Mouse (Mus musculus) kidney, embryonic 16.5 days (tissue): ENCODE results near the gene Sec14l1. TPM values are rescaled to one million over a fixed set of nuclear protein-coding genes. Genes with fewer than 3 reads are reported as not detected.

Source experiments
- ATAC-seq: fragments of 200-750 bp; cut with Nextera tagmentation; 2 replicates; pipeline ENCODE4 v1.8.0; 2017; ENCODE audit warnings: moderate TSS enrichment; ENCODE audit not compliant: low FRiP score, low TSS enrichment
- H3K27ac ChIP-seq: fragments of 300-500 bp; sonication (generic); 2 replicates; pipeline ENCODE4 v1.5.1; 2014; ENCODE audit warnings: low read length
- H3K27me3 ChIP-seq: fragments of 300-500 bp; sonication (generic); 2 replicates; pipeline ENCODE4 v1.6.1; 2014; ENCODE audit warnings: low read length, control low read depth, mixed read lengths; ENCODE audit not compliant: insufficient read depth
- H3K36me3 ChIP-seq: fragments of 300-500 bp; sonication (generic); 2 replicates; pipeline ENCODE4 v1.6.1; 2014; ENCODE audit warnings: low read length, control low read depth, mixed read lengths; ENCODE audit not compliant: insufficient read depth
- H3K4me1 ChIP-seq: fragments of 300-500 bp; sonication (generic); 2 replicates; pipeline ENCODE4 v1.6.1; 2014; ENCODE audit warnings: low read length, control low read depth, mixed read lengths; ENCODE audit not compliant: insufficient read depth
- H3K4me2 ChIP-seq: fragments of 300-500 bp; sonication (generic); replicated peaks from 2 replicates; pipeline ENCODE4 v1.6.1; 2014; ENCODE audit warnings: low read depth, low read length
- H3K4me3 ChIP-seq: fragments of 300-500 bp; sonication (generic); 2 replicates; pipeline ENCODE4 v1.5.1; 2014; ENCODE audit warnings: mild to moderate bottlenecking, low read length
- H3K9ac ChIP-seq: fragments of 300-500 bp; sonication (generic); replicated peaks from 2 replicates; pipeline ENCODE4 v1.6.1; 2014; ENCODE audit warnings: low read length
- H3K9me3 ChIP-seq: fragments of 300-500 bp; sonication (generic); 2 replicates; pipeline ENCODE4 v1.6.1; 2016; ENCODE audit warnings: low read length, control low read depth
- WGBS: fragments of 180-500 bp; shearing (Covaris S2); extraction: QIAGEN DNeasy Blood & Tissue Kit; methylation state at CpG from one replicate; pipeline ENCODE4 v1.1.7; 2014; 5-methylcytosine and 5-hydroxymethylcytosine counted together
- polyA plus RNA-seq: library from polyadenylated mRNA; unstranded; fragments of >200 nt; fragmentation: Nextera tagmentation; extraction: Ambion mirVana; gene quantifications from 2 replicates; pipeline ENCODE4 v1.2.1, GENCODE M21; 2015

The Sec14l1 gene
- polyA plus RNA-seq, 1 experiment from 2014 or later: 92.9 TPM

GRCm38 (mm10) chr11:117098155-117098554 is 16.8 kb upstream of the Sec14l1 start:
- no peak overlapping the region for H3K4me3 ChIP-seq
- no peak for ATAC-seq
- no peaks in the 10 kb centered on the region for H3K36me3 ChIP-seq
- no peaks in the 10 kb centered on the region for H3K9me3 ChIP-seq
- H3K27ac ChIP-seq: peak overlapping the region; percentile 61
- H3K4me2 ChIP-seq: no peak overlapping the region
- H3K9ac ChIP-seq: peak overlapping the region; percentile 20; the same call in 1 of the 2 replicates
- H3K27me3 ChIP-seq: no peaks in the 10 kb centered on the region
- WGBS: 23% methylated on average over 5 of the region's 5 CpGs
- peaks cover 34% of the 10 kb centered on the region for H3K4me1 ChIP-seq

GRCm38 (mm10) chr11:117098784-117099183 is 16.2 kb upstream of the Sec14l1 start:
- Histone ChIP-seq H3K27me3 (no peaks in the 10 kb centered on the region), H3K36me3 (no peaks in the 10 kb centered on the region), H3K4me2 (no peak overlapping the region), H3K9me3 (no peaks in the 10 kb centered on the region), H3K4me1 (peaks cover 38% of the 10 kb centered on the region), H3K4me3 (no peak overlapping the region), H3K27ac (no peak overlapping the region; the same call in 1 of the 2 replicates), H3K9ac (no peak overlapping the region)
- 73% methylated on average over 3 of the region's 3 CpGs for WGBS
- no peak for ATAC-seq

- no peak overlapping the region for H3K4me3 ChIP-seq
- no peak overlapping the region for H3K27ac ChIP-seq
- no peak for ATAC-seq
- WGBS: 52% methylated on average over 2 of the region's 2 CpGs
- no peaks in the 10 kb centered on the region for H3K27me3 ChIP-seq
- no peaks in the 10 kb centered on the region for H3K9me3 ChIP-seq
- no peaks in the 10 kb centered on the region for H3K36me3 ChIP-seq
- H3K4me1 ChIP-seq: peaks cover 40% of the 10 kb centered on the region
- no peak overlapping the region for H3K4me2 ChIP-seq
- no peak overlapping the region for H3K9ac ChIP-seq
Observed at GRCm38 (mm10) chr11:117099372-117099771, 15.6 kb upstream of the Sec14l1 start.

GRCm38 (mm10) chr11:117101351-117101921 is 13.5 kb upstream of the Sec14l1 start:
- Histone ChIP-seq H3K27me3 (no peaks in the 10 kb centered on the region), H3K4me3 (no peak overlapping the region), H3K9ac (0 out of 2 replicates have a peak overlapping the region, but pooled peaks have one; percentile 2), H3K36me3 (no peaks in the 10 kb centered on the region), H3K4me2 (no peak overlapping the region), H3K27ac (peak overlapping the region; percentile 86), H3K9me3 (no peaks in the 10 kb centered on the region), H3K4me1 (peaks cover 40% of the 10 kb centered on the region)
- ATAC-seq: peak; percentile 21; the same call in 1 of the 2 replicates
- 60% methylated on average over 8 of the region's 8 CpGs for WGBS

GRCm38 (mm10) chr11:117101925-117102717 is 12.8 kb upstream of the Sec14l1 start:
- Histone ChIP-seq H3K36me3 (no peaks in the 10 kb centered on the region), H3K27ac (peak overlapping the region; percentile 86), H3K4me2 (no peak overlapping the region), H3K9ac (0 out of 2 replicates have a peak overlapping the region, but pooled peaks have one; percentile 2), H3K27me3 (no peaks in the 10 kb centered on the region), H3K9me3 (no peaks in the 10 kb centered on the region), H3K4me3 (no peak overlapping the region), H3K4me1 (peaks cover 37% of the 10 kb centered on the region)
- WGBS: 65% methylated on average over 14 of the region's 14 CpGs
- ATAC-seq: no peak

- H3K4me3 ChIP-seq: no peak overlapping the region
- peaks cover 29% of the 10 kb centered on the region for H3K4me1 ChIP-seq
- peak overlapping the region; percentile 30; the same call in 1 of the 2 replicates for H3K27ac ChIP-seq
- no peaks in the 10 kb centered on the region for H3K27me3 ChIP-seq
- no peak overlapping the region; the same call in 1 of the 2 replicates for H3K9ac ChIP-seq
- 39% methylated on average over 10 of the region's 10 CpGs for WGBS
- H3K9me3 ChIP-seq: no peaks in the 10 kb centered on the region
- H3K4me2 ChIP-seq: no peak overlapping the region
- H3K36me3 ChIP-seq: no peaks in the 10 kb centered on the region
- ATAC-seq: no peak
Observed at GRCm38 (mm10) chr11:117103523-117103922, 11.4 kb upstream of the Sec14l1 start.

GRCm38 (mm10) chr11:117104044-117104757 is 10.8 kb upstream of the Sec14l1 start:
- H3K4me3 ChIP-seq: no peak overlapping the region
- peaks cover 33% of the 10 kb centered on the region for H3K4me1 ChIP-seq
- H3K27ac ChIP-seq: peak overlapping the region; percentile 44
- no peaks in the 10 kb centered on the region for H3K27me3 ChIP-seq
- no peak overlapping the region for H3K9ac ChIP-seq
- 85% methylated on average over 10 of the region's 10 CpGs for WGBS
- H3K9me3 ChIP-seq: no peaks in the 10 kb centered on the region
- H3K36me3 ChIP-seq: no peaks in the 10 kb centered on the region
- H3K4me2 ChIP-seq: no peak overlapping the region
- no peak for ATAC-seq

GRCm38 (mm10) chr11:117105315-117105714 is 9.7 kb upstream of the Sec14l1 start:
- no peaks in the 10 kb centered on the region for H3K27me3 ChIP-seq
- H3K9me3 ChIP-seq: no peaks in the 10 kb centered on the region
- peak overlapping the region; percentile 44; the same call in 1 of the 2 replicates for H3K27ac ChIP-seq
- no peak overlapping the region for H3K4me2 ChIP-seq
- WGBS: 57% methylated on average over 3 of the region's 3 CpGs
- H3K4me3 ChIP-seq: no peak overlapping the region
- ATAC-seq: peak; percentile 60
- no peak overlapping the region for H3K9ac ChIP-seq
- no peaks in the 10 kb centered on the region for H3K36me3 ChIP-seq
- peaks cover 38% of the 10 kb centered on the region for H3K4me1 ChIP-seq

- 85% methylated on average over 7 of the region's 7 CpGs for WGBS
- Histone ChIP-seq H3K27me3 (no peaks in the 10 kb centered on the region), H3K4me1 (peaks cover 38% of the 10 kb centered on the region), H3K36me3 (no peaks in the 10 kb centered on the region), H3K9me3 (no peaks in the 10 kb centered on the region), H3K27ac (peak overlapping the region; percentile 1; the same call in 1 of the 2 replicates), H3K4me2 (no peak overlapping the region), H3K9ac (no peak overlapping the region), H3K4me3 (no peak overlapping the region)
- ATAC-seq: no peak
Observed at GRCm38 (mm10) chr11:117105850-117106249, 9.1 kb upstream of the Sec14l1 start.
